In the genomic region with DNA sequence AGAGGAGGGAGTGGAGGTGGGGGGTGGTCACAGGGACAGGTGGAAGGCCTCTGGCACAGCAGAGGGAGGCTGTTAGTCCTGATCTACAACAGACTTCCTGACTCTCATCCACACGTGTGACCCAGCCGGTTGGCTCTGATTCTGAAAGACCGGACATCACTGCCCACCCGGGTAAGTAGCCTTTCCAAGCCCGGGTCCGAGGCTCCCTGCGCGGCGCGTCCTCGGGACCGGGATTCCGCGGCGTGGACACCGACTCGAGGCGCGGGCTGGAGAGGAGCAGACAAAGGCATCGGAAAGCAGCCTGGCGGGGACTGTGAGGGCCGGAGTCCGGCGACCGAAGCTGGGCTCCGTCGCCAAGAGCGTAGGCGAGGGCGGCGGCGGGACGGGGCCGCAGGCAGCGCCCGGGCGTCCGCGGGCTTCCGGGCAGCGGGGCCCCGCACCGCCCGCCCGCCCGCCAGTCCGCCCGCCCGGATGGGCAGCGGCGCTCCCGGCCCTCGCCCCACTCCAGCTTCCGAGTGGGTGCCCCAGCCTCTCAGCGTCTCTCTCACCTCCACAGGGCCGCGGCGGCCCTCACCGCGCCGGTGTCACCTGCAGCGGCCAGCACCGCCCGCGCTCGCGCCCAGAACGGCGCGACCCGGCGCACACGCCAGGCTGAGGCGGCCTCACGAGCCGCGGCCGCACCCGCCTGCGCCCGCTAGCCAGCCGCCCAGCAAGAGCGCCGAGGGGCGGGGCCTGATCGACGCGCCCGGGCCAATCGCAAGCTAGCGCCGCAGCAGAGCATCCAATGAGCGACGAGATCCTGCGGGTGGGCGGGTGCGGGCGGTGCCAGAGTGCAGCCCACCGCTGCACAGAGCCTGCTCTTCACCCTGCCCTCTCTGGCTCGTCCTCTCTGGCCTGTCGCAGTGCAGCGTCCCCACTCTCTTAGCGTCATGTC, we compare ENCODE assay signal across 8 mouse cellular contexts. TPM values are rescaled to one million over a fixed set of nuclear protein-coding genes. Genes with fewer than 3 reads are reported as not detected.
DNase-seq lines count a peak whose midpoint lies in the region; ATAC-seq and TF ChIP-seq lines count a peak whose summit lies in the region.

TSS of gene 0610010F05Rik (minus strand) at position 695 of the 934 bp plus-strand sequence.

- no peak for TF ChIP-seq EP300 in heart, postnatal 0 days (IDR thresholded peaks at IDR 0.05; ENCODE audit: low read depth)

- peaks cover 11% of the 10 kb centered on the region for H3K36me3 ChIP-seq in E14TG2a.4 (ENCODE audit: insufficient read depth, low read length)
- peaks cover 5% of the 10 kb centered on the region for H3K36me3 ChIP-seq in forebrain, embryonic 12.5 days (replicated peaks)
- 0 out of 2 replicates have a peak, but pooled peaks cover 4% of the 10 kb centered on the region for H3K36me3 ChIP-seq in heart, postnatal 0 days (replicated peaks; ENCODE audit: control insufficient read depth, insufficient read depth, low read length)
- no peaks in the 10 kb centered on the region; the same call in 1 of the 2 replicates for H3K36me3 ChIP-seq in liver, embryonic 16.5 days (ENCODE audit: control insufficient read depth, insufficient read depth)
- H3K36me3 ChIP-seq in neural tube, embryonic 13.5 days, result peaks cover 8% of the 10 kb centered on the region
- no peaks in the 10 kb centered on the region for H3K36me3 ChIP-seq in testis, adult 2 months (ENCODE audit: control insufficient read depth, insufficient read depth, low read length)

- no peak for TF ChIP-seq CTCF in E14TG2a.4 (conservative IDR thresholded peaks at IDR 0.05; ENCODE audit: low read length)
- no peak for TF ChIP-seq CTCF in heart, postnatal 0 days (IDR thresholded peaks at IDR 0.05; ENCODE audit: low read depth)
- TF ChIP-seq CTCF in testis, adult 2 months (IDR thresholded peaks at IDR 0.05; ENCODE audit: control insufficient read depth, insufficient read depth, insufficient replicate concordance, low read depth, low read length), result no peak

- TF ChIP-seq POLR2A in testis, adult 2 months (IDR thresholded peaks at IDR 0.05; ENCODE audit: control insufficient read depth, low read depth, low read length), result peak; percentile 82

- peak within 1 kb of the TSS; percentile 93 for H3K27ac ChIP-seq in forebrain, embryonic 12.5 days
- H3K27ac ChIP-seq in heart, postnatal 0 days (ENCODE audit: low read depth), result peak within 1 kb of the TSS; percentile 91
- H3K27ac ChIP-seq in liver, embryonic 16.5 days (ENCODE audit: low read length), result peak within 1 kb of the TSS; percentile 85
- peak within 1 kb of the TSS; percentile 96 for H3K27ac ChIP-seq in neural tube, embryonic 13.5 days (replicated peaks)
- peak within 1 kb of the TSS; percentile 93 for H3K27ac ChIP-seq in testis, adult 2 months (ENCODE audit: control insufficient read depth, insufficient read depth, low read depth, low read length)

- ATAC-seq in forebrain, embryonic 12.5 days (ENCODE audit: low FRiP score), result peak; percentile 100
- peak; percentile 100 for ATAC-seq in heart, postnatal 0 days (ENCODE audit: insufficient read depth, low read depth)
- peak; percentile 99 for ATAC-seq in liver, embryonic 16.5 days (ENCODE audit: low read depth)
- peak; percentile 100 for ATAC-seq in neural tube, embryonic 13.5 days (ENCODE audit: low read depth)

- H3K4me3 ChIP-seq in E14TG2a.4 (replicated peaks; ENCODE audit: low read length), result peak within 1 kb of the TSS; percentile 90
- peak within 1 kb of the TSS; percentile 72 for H3K4me3 ChIP-seq in forebrain, embryonic 12.5 days (replicated peaks)
- H3K4me3 ChIP-seq in heart, postnatal 0 days (ENCODE audit: low read depth, low read length), result peak within 1 kb of the TSS; percentile 83
- peak within 1 kb of the TSS; percentile 90 for H3K4me3 ChIP-seq in liver, embryonic 16.5 days (ENCODE audit: low read depth, low read length)
- peak within 1 kb of the TSS; percentile 94 for H3K4me3 ChIP-seq in neural tube, embryonic 13.5 days
- H3K4me3 ChIP-seq in testis, adult 2 months (ENCODE audit: control insufficient read depth, low read depth, low read length), result peak within 1 kb of the TSS; percentile 98

- H3K4me2 ChIP-seq in forebrain, embryonic 12.5 days, result peak within 1 kb of the TSS; percentile 58
- peak within 1 kb of the TSS; percentile 90 for H3K4me2 ChIP-seq in heart, postnatal 0 days (ENCODE audit: low read depth, low read length)
- peak within 1 kb of the TSS; percentile 97 for H3K4me2 ChIP-seq in liver, embryonic 16.5 days (ENCODE audit: low read depth, low read length)
- H3K4me2 ChIP-seq in neural tube, embryonic 13.5 days, result peak within 1 kb of the TSS; percentile 61

- DNase-seq in c-Kit-positive CD71-positive TER-119-positive erythroid progenitor cells, embryonic 14.5 days (ENCODE audit: low spot score), result peak; percentile 91
- peak; percentile 96 for DNase-seq in heart, postnatal 0 days (ENCODE audit: low spot score)
- peak; percentile 88 to 93 for DNase-seq in kidney, postnatal 4 days

- H3K27me3 ChIP-seq in E14TG2a.4 (ENCODE audit: insufficient read depth, low read length), result no peaks in the 10 kb centered on the region
- H3K27me3 ChIP-seq in forebrain, embryonic 12.5 days, result no peaks in the 10 kb centered on the region
- no peaks in the 10 kb centered on the region for H3K27me3 ChIP-seq in heart, postnatal 0 days (ENCODE audit: control insufficient read depth, insufficient read depth, low read length)
- no peaks in the 10 kb centered on the region for H3K27me3 ChIP-seq in liver, embryonic 16.5 days (ENCODE audit: control insufficient read depth, insufficient read depth, low read depth, low read length)
- no peaks in the 10 kb centered on the region for H3K27me3 ChIP-seq in neural tube, embryonic 13.5 days
- no peaks in the 10 kb centered on the region for H3K27me3 ChIP-seq in testis, adult 2 months (ENCODE audit: control insufficient read depth, insufficient read depth, low read length)

- peaks cover 10% of the 10 kb centered on the region for H3K9me3 ChIP-seq in E14TG2a.4 (ENCODE audit: low read length)
- no peaks in the 10 kb centered on the region for H3K9me3 ChIP-seq in forebrain, embryonic 12.5 days
- H3K9me3 ChIP-seq in heart, postnatal 0 days (replicated peaks; ENCODE audit: control insufficient read depth, low read length), result no peaks in the 10 kb centered on the region
- no peaks in the 10 kb centered on the region for H3K9me3 ChIP-seq in liver, embryonic 16.5 days (replicated peaks; ENCODE audit: control insufficient read depth, low read length)
- H3K9me3 ChIP-seq in neural tube, embryonic 13.5 days, result no peaks in the 10 kb centered on the region

- peak within 1 kb of the TSS; percentile 90 for H3K9ac ChIP-seq in forebrain, embryonic 12.5 days
- H3K9ac ChIP-seq in heart, postnatal 0 days (replicated peaks; ENCODE audit: low read depth, low read length), result peak within 1 kb of the TSS; percentile 84
- H3K9ac ChIP-seq in liver, embryonic 16.5 days (ENCODE audit: low read depth, low read length), result peak within 1 kb of the TSS; percentile 93
- H3K9ac ChIP-seq in neural tube, embryonic 13.5 days, result peak within 1 kb of the TSS; percentile 97

- under 1% methylated on average over 90 of the region's 103 CpGs for WGBS in forebrain, embryonic 12.5 days
- under 1% methylated on average over 96 of the region's 103 CpGs for WGBS in heart, postnatal 0 days
- under 1% methylated on average over 84 of the region's 103 CpGs for WGBS in liver, embryonic 16.5 days (ENCODE audit: insufficient replicate concordance)
- WGBS in neural tube, embryonic 13.5 days, result under 1% methylated on average over 82 of the region's 103 CpGs

- peaks cover 5% of the 10 kb centered on the region; the same call in 1 of the 2 replicates for H3K4me1 ChIP-seq in E14TG2a.4 (replicated peaks; ENCODE audit: low read depth, low read length)
- peaks cover 10% of the 10 kb centered on the region for H3K4me1 ChIP-seq in forebrain, embryonic 12.5 days
- H3K4me1 ChIP-seq in heart, postnatal 0 days (ENCODE audit: control insufficient read depth, insufficient read depth), result peaks cover 4% of the 10 kb centered on the region; the same call in 1 of the 2 replicates
- peaks cover 12% of the 10 kb centered on the region for H3K4me1 ChIP-seq in liver, embryonic 16.5 days (ENCODE audit: control insufficient read depth, low read depth, low read length)
- H3K4me1 ChIP-seq in neural tube, embryonic 13.5 days (replicated peaks), result peaks cover 25% of the 10 kb centered on the region
- peaks cover 6% of the 10 kb centered on the region for H3K4me1 ChIP-seq in testis, adult 2 months (ENCODE audit: control insufficient read depth, insufficient read depth, low read length)

RNA-seq across cellular contexts. Expression of gene 0610010F05Rik, which starts in this region (rescaled TPM):
- polyA plus RNA-seq in forebrain, embryonic 12.5 days (2016; fragmentation: Nextera tagmentation; extraction: Ambion mirVana), result 90.4 and 92.9 TPM in 2 replicates
- 6.0 and 6.6 TPM in 2 replicates for total RNA-seq in heart, postnatal 0 days (2014; rRNA removed; ENCODE audit: low replicate concordance)
- 15.8 and 16.2 TPM in 2 replicates for polyA plus RNA-seq in heart, postnatal 0 days (2015; fragmentation: Nextera tagmentation; extraction: Ambion mirVana)
- 8.2 and 8.8 TPM in 2 replicates for polyA plus RNA-seq in liver, embryonic 16.5 days (2015; fragmentation: Nextera tagmentation; extraction: Ambion mirVana)
- polyA plus RNA-seq in neural tube, embryonic 13.5 days (2015; fragmentation: Nextera tagmentation; extraction: Ambion mirVana), result 128 and 133 TPM in 2 replicates
- 10.4 and 12.0 TPM in 2 replicates for polyA plus RNA-seq in testis, adult 2 months (2012; rRNA removed)

Comparison
In these comparisons a context has a peak if more than half of its experiments do, and no peak if none do; other contexts are left out.
1. Peak in every context shown above with its lines: DNase-seq, ATAC-seq, H3K4me3 ChIP-seq and H3K27ac ChIP-seq.